Mouse (Mus musculus) layer of hippocampus, adult 9-11 months (tissue): Measurements from ENCODE around the gene Dcaf15.

Experiments
- DNase-seq: peaks from one replicate; pipeline ENCODE4 v3.0.0; 2022

Dcaf15 gene

GRCm38 (mm10) chr8:84104697-84105609, at the start of gene Dcaf15:
Gene Dcaf15 (minus strand): TSS chr8:84104768.
- DNase-seq, result peak; percentile 99

- no peak for DNase-seq
These were observed 44.6 kb upstream of the Dcaf15 start for GRCm38 (mm10) chr8:84149181-84149580.

GRCm38 (mm10) chr8:84148531-84148850, 43.9 kb upstream of the Dcaf15 start:
- DNase-seq, result no peak

GRCm38 (mm10) chr8:84147769-84148530, 43.4 kb upstream of the Dcaf15 start, which contains the start of the genes Cc2d1a and 4930432K21Rik:
Gene Cc2d1a (minus strand): TSS chr8:84147936.
Gene 4930432K21Rik (plus strand): TSS chr8:84148025.
- peak; percentile 97 for DNase-seq

GRCm38 (mm10) chr8:84147324-84147766, 42.8 kb upstream of the Dcaf15 start:
- DNase-seq, result no peak

GRCm38 (mm10) chr8:84144636-84145245, 40.2 kb upstream of the Dcaf15 start:
- no peak for DNase-seq

- DNase-seq, result no peak
These were observed 36.3 kb upstream of the Dcaf15 start for GRCm38 (mm10) chr8:84140838-84141237.

GRCm38 (mm10) chr8:84137848-84138247, 33.3 kb upstream of the Dcaf15 start:
- no peak for DNase-seq

GRCm38 (mm10) chr8:84132225-84132624, 27.7 kb upstream of the Dcaf15 start:
- no peak for DNase-seq

GRCm38 (mm10) chr8:84130806-84131205, 26.2 kb upstream of the Dcaf15 start:
- DNase-seq, result no peak

- DNase-seq, result no peak
These were observed 23.7 kb upstream of the Dcaf15 start for GRCm38 (mm10) chr8:84128277-84128676.

- DNase-seq, result no peak
These were observed 22.8 kb upstream of the Dcaf15 start for GRCm38 (mm10) chr8:84127202-84127901.

- no peak for DNase-seq
These were observed 22.2 kb upstream of the Dcaf15 start for GRCm38 (mm10) chr8:84126742-84127141.

GRCm38 (mm10) chr8:84125656-84126055, 21.1 kb upstream of the Dcaf15 start, which contains the start of gene Podnl1:
Gene Podnl1 (plus strand): TSS chr8:84125989.
- no peak for DNase-seq

GRCm38 (mm10) chr8:84122151-84122550, 17.6 kb upstream of the Dcaf15 start:
- DNase-seq, result no peak

GRCm38 (mm10) chr8:84115646-84116045, 11.1 kb upstream of the Dcaf15 start:
- no peak for DNase-seq

- no peak for DNase-seq
These were observed 1.9 kb upstream of the Dcaf15 start for GRCm38 (mm10) chr8:84106216-84107040.

GRCm38 (mm10) chr8:84105676-84106075, 1.1 kb upstream of the Dcaf15 start:
- DNase-seq, result no peak

GRCm38 (mm10) chr8:84104221-84104620, 347 bp downstream of the Dcaf15 start:
- no peak for DNase-seq

GRCm38 (mm10) chr8:84103601-84104000, 967 bp downstream of the Dcaf15 start:
- no peak for DNase-seq

GRCm38 (mm10) chr8:84101476-84102270, 2.9 kb downstream of the Dcaf15 start:
- no peak for DNase-seq
